8 mouse cellular contexts compared by ENCODE assay signal in genomic region chr2:103930306-103931019, GRCm38 (mm10). TPM values are rescaled to one million over a fixed set of nuclear protein-coding genes. Genes with fewer than 3 reads are reported as not detected.
DNase-seq lines count a peak whose midpoint lies in the region; ATAC-seq and TF ChIP-seq lines count a peak whose summit lies in the region.

No protein-coding gene starts in this region.

- peaks cover 3% of the 10 kb centered on the region; the same call in 1 of the 2 replicates for H3K4me1 ChIP-seq in lung, embryonic 14.5 days (ENCODE audit: insufficient read depth)
- peaks cover 3% of the 10 kb centered on the region for H3K4me1 ChIP-seq in hindbrain, embryonic 16.5 days (ENCODE audit: control insufficient read depth, insufficient read depth, low read depth, low read length)
- no peaks in the 10 kb centered on the region for H3K4me1 ChIP-seq in stomach, postnatal 0 days (replicated peaks; ENCODE audit: control insufficient read depth, insufficient read depth)

- no peaks in the 10 kb centered on the region for H3K9me3 ChIP-seq in lung, embryonic 14.5 days (ENCODE audit: low read depth, low read length)
- no peaks in the 10 kb centered on the region for H3K9me3 ChIP-seq in hindbrain, embryonic 16.5 days (ENCODE audit: control insufficient read depth, low read length)
- no peaks in the 10 kb centered on the region for H3K9me3 ChIP-seq in stomach, postnatal 0 days (ENCODE audit: control insufficient read depth, low read length)

- peak; percentile 70 for DNase-seq in lung, embryonic 14.5 days
- no peak for DNase-seq in lung, postnatal 14 days
- DNase-seq in gastrocnemius, postnatal 10 days: peak; percentile 26
- no peak for DNase-seq in testis, postnatal 14 days (ENCODE audit: low spot score)
- no peak for DNase-seq in stomach, postnatal 0 days (ENCODE audit: low spot score)
- DNase-seq in thymus, postnatal 14 days: no peak

- no peak overlapping the region for H3K9ac ChIP-seq in lung, embryonic 14.5 days
- H3K9ac ChIP-seq in hindbrain, embryonic 16.5 days (ENCODE audit: low read depth, low read length): no peak overlapping the region
- H3K9ac ChIP-seq in stomach, postnatal 0 days (ENCODE audit: low read length): no peak overlapping the region

- WGBS in lung, embryonic 14.5 days: 42% methylated on average over 13 of the region's 13 CpGs
- 37% methylated on average over 13 of the region's 13 CpGs for WGBS in hindbrain, embryonic 16.5 days
- WGBS in stomach, postnatal 0 days: 60% methylated on average over 13 of the region's 13 CpGs

- no peak overlapping the region for H3K4me2 ChIP-seq in lung, embryonic 14.5 days
- no peak overlapping the region for H3K4me2 ChIP-seq in hindbrain, embryonic 16.5 days (ENCODE audit: low read length)
- no peak overlapping the region for H3K4me2 ChIP-seq in stomach, postnatal 0 days (replicated peaks; ENCODE audit: low read depth)

- H3K27me3 ChIP-seq in lung, embryonic 14.5 days (ENCODE audit: insufficient read depth, low read length): no peaks in the 10 kb centered on the region
- H3K27me3 ChIP-seq in hindbrain, embryonic 16.5 days (replicated peaks; ENCODE audit: control insufficient read depth, insufficient read depth, low read length): no peaks in the 10 kb centered on the region
- H3K27me3 ChIP-seq in stomach, postnatal 0 days (ENCODE audit: control insufficient read depth, insufficient read depth, low read length): no peaks in the 10 kb centered on the region

- no peak for TF ChIP-seq CTCF in lung, embryonic 14.5 days (IDR thresholded peaks at IDR 0.05; ENCODE audit: low read depth)
- no peak for TF ChIP-seq CTCF in stomach, postnatal 0 days (IDR thresholded peaks at IDR 0.05; ENCODE audit: low read depth)

- peak; percentile 65; the same call in 1 of the 2 replicates for ATAC-seq in lung, embryonic 14.5 days (ENCODE audit: insufficient read depth)
- peak; percentile 60 for ATAC-seq in hindbrain, embryonic 16.5 days
- 0 out of 2 replicates have a peak, but pooled peaks have one; percentile 1 for ATAC-seq in megakaryocyte-erythroid progenitor cell, adult 5-6 weeks (replicated peaks; ENCODE audit: low FRiP score, low TSS enrichment, poor library complexity, severe bottlenecking)
- ATAC-seq in stomach, postnatal 0 days (ENCODE audit: low FRiP score, low TSS enrichment): no peak

- no peak overlapping the region for H3K27ac ChIP-seq in lung, embryonic 14.5 days (ENCODE audit: low read depth)
- no peak overlapping the region for H3K27ac ChIP-seq in hindbrain, embryonic 16.5 days (ENCODE audit: low read depth, low read length)
- no peak overlapping the region for H3K27ac ChIP-seq in stomach, postnatal 0 days (replicated peaks)

- no peak for TF ChIP-seq EP300 in stomach, postnatal 0 days (optimal IDR thresholded peaks at IDR 0.05)

- H3K4me3 ChIP-seq in lung, embryonic 14.5 days (ENCODE audit: low read depth, low read length): no peak overlapping the region
- no peak overlapping the region for H3K4me3 ChIP-seq in hindbrain, embryonic 16.5 days (ENCODE audit: low read length)
- no peak overlapping the region for H3K4me3 ChIP-seq in stomach, postnatal 0 days (ENCODE audit: low read depth, low read length)

- H3K36me3 ChIP-seq in lung, embryonic 14.5 days (ENCODE audit: insufficient read depth): no peaks in the 10 kb centered on the region
- no peaks in the 10 kb centered on the region for H3K36me3 ChIP-seq in hindbrain, embryonic 16.5 days (ENCODE audit: control insufficient read depth, insufficient read depth, low read length)
- H3K36me3 ChIP-seq in stomach, postnatal 0 days (ENCODE audit: control insufficient read depth, insufficient read depth, low read length): no peaks in the 10 kb centered on the region

RNA-seq across cellular contexts. Expression of gene Lmo2, which starts 27.3 kb away (rescaled TPM):
- 44.0 and 44.5 TPM in 2 replicates for polyA plus RNA-seq in lung, embryonic 14.5 days (2014; fragmentation: Nextera tagmentation; extraction: Ambion mirVana)
- total RNA-seq in gastrocnemius, postnatal 10 days (2021): 10 to 100 TPM; 11.9 to 14.1 TPM
- 30.9 TPM in 2 replicates for polyA plus RNA-seq in hindbrain, embryonic 16.5 days (2015; fragmentation: Nextera tagmentation; extraction: Ambion mirVana)
- 386 and 431 TPM in 2 replicates for total RNA-seq in megakaryocyte-erythroid progenitor cell, adult 5-6 weeks (2014; fragmentation: Nextera tagmentation)
- 391 and 392 TPM in 2 replicates for total RNA-seq in megakaryocyte-erythroid progenitor cell, adult 5-6 weeks (2017)
- polyA plus RNA-seq in stomach, postnatal 0 days (2015; fragmentation: Nextera tagmentation; extraction: Ambion mirVana): 10.6 and 11.1 TPM in 2 replicates

Comparison
In these comparisons a context has a peak if more than half of its experiments do, and no peak if none do; other contexts are left out.
1. DNase-seq: peak in lung, embryonic 14.5 days (single experiment) and gastrocnemius, postnatal 10 days (single experiment); none in lung, postnatal 14 days (single experiment), testis, postnatal 14 days (single experiment), stomach, postnatal 0 days (single experiment) and thymus, postnatal 14 days (single experiment).